Mouse (Mus musculus) NIH3T3 (cell line): ENCODE results near the gene Kctd5.
A peak's percentile ranks its signal among the peaks of the same experiment; 100 is the strongest.
"Not testable (repeated sequence)": the region's sequence is repeated elsewhere in the genome, so short reads cannot be mapped to it uniquely, and the experiment has no call there.

Source experiments
- DNase-seq: peaks from one replicate; pipeline ENCODE4 v3.0.0-alpha.2; 2012; ENCODE audit warnings: low read depth

Kctd5 gene

GRCm38 (mm10) chr17:24072919-24073696 lies at the start of gene Kctd5:
TSS of gene Kctd5 (minus strand) at chr17:24073485.
- DNase-seq, result peak; percentile 98

GRCm38 (mm10) chr17:24119446-24119845 lies 46.2 kb upstream of the Kctd5 start:
- DNase-seq, result peak; percentile 95

GRCm38 (mm10) chr17:24113031-24113430 lies 39.7 kb upstream of the Kctd5 start:
- DNase-seq, result no peak

GRCm38 (mm10) chr17:24111256-24111655 lies 38.0 kb upstream of the Kctd5 start:
- DNase-seq, result peak; percentile 22

DNA sequence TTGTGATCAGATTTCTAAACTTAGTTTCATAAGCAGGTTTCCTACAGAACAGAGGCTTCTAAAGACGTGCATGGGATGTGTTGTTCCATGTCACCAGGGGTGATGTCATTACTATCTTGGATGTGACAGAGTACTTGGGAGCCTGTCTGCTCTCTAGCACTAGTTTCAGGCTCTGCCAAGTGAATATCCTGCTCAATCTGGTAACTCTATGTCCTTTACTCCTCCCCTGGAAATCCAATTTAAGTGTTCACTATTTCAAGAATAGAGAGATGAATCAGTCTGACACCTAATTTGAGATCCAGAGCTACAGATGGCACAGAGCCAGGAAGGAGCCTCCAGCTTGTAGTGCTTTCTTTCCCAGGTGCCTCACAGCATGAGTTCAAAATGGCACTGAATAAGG lies 35.6 kb upstream of the Kctd5 start:
- DNase-seq, result peak; percentile 25

DNA sequence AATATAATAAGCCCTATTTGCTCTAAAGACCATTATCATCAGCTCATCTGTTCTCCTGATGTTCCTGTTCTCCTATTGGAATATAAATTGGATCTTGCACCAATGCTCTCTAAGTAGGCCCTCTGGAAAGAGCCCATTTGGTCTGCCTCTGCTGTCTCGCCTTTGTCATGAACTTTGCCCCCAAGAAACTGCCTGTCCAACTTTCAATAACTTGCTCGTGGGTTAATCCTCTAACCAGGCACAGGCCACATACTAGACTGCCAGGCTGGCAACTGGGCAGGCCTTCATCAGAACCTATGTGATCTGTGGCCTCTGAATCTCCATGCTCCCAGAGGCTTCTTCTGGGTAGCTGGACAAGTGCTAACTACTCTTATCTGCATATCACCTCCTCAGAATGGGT lies 31.8 kb upstream of the Kctd5 start:
- no peak for DNase-seq

DNA sequence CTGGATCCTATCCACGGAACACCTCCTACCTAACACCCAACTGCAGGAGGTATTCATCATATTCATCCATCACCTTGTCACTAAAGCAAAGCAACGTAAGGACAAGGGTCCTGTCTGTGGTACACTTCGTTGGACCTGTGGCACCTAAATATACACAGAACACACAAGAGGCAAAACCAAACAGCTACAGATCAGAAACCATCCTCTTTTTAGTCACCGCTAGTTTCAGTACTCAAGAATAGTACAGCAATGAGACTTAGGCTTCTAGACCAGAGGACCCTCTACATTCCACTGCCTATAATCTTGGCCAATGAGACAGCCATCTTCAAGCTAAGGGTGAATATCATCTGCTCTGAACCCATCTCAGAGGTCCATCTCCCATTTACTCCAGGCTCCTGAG lies 25.1 kb upstream of the Kctd5 start:
- no peak for DNase-seq

DNA sequence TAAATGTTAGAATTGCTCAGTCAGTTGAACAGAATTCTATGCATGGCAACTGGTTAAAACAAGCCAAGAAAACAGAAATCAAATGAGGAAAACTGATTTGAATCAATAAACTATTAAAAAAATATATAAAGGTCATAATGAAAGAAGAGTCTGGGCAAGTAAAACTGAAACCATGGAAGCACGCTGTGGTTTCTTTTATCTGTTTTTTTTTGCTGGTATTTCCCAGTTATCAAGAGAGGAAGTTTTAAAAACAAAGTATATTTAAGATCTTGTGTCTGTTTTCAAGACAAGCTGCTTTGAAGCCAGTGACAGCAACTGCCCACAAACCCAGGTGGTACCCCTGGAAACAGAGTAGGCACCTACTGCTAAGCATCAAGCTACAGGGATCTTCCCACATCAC lies 17.3 kb upstream of the Kctd5 start:
- DNase-seq, result no peak

GRCm38 (mm10) chr17:24086399-24086798 lies 13.1 kb upstream of the Kctd5 start:
- DNase-seq, result not testable (repeated sequence)

GRCm38 (mm10) chr17:24084593-24084992 lies 11.3 kb upstream of the Kctd5 start:
- DNase-seq, result no peak

GRCm38 (mm10) chr17:24077101-24077500 lies 3.8 kb upstream of the Kctd5 start:
- DNase-seq, result no peak

- DNase-seq, result no peak
Measured at GRCm38 (mm10) chr17:24069531-24069930, 3.8 kb downstream of the Kctd5 start.

DNA sequence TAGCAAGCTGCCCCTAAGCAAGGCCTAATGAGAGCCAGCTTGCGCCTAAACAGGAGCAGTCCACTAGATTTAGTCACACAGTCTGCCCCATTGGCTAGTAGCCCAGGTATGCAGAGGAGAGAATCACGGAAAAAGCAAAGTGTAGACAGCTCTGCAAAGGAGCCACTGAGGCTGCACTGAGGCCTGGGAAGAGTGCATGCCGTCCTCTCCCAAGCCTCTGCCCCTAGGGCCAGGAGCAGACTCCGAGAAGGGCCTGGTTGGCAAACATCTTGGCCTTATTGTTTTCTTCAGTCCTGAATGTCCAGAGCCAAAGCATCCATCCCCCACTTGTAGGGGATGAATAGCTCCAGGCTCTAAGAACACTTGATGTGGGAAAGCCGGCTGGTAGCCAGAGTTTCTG lies 5.0 kb downstream of the Kctd5 start:
- DNase-seq, result peak; percentile 84

GRCm38 (mm10) chr17:24062459-24063155 lies 10.7 kb downstream of the Kctd5 start:
- DNase-seq, result peak; percentile 41

- DNase-seq, result peak; percentile 61
Measured at GRCm38 (mm10) chr17:24057730-24058245, 15.5 kb downstream of the Kctd5 start.

GRCm38 (mm10) chr17:24056636-24057625 lies 16.4 kb downstream of the Kctd5 start:
- no peak for DNase-seq

DNA sequence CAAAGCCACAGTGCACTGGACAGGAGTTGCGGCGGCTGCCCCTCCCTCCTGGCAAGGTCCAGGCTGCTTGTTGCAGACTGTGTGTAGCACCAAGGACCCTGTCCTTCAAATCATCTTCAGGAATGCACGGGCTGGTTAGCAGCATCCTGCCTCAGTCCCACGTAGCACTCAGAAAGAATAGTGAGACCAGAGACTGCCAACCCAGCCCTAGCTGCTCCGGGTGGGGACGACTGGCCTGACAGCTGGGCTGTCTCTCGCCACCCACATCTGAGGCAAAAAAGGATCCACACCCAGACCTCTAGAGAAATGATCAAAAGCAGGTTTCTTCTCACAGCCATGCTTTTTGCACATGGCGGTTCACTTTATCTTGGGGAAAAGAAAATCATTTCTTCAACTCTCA lies 24.3 kb downstream of the Kctd5 start:
- no peak for DNase-seq

DNA sequence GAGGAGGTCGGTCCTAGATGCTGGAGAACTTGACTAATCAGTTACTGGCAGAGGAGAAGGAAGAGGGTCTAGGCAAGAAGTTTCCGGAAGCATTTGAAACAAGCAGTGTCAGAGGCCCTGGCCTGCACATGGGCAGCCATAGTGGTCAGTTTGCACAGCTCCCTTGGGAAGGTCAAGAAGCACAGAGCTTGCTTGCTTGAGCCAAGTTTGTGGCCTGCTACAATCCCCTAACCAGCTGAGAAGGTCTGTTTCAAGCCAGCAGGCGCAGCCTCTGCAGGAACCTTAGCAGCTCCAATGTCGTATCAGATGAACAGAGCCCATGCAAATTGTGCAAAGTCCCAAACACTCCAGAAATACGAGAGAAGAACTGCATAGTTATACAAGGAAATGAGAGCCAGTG lies 25.2 kb downstream of the Kctd5 start:
- DNase-seq, result no peak

DNA sequence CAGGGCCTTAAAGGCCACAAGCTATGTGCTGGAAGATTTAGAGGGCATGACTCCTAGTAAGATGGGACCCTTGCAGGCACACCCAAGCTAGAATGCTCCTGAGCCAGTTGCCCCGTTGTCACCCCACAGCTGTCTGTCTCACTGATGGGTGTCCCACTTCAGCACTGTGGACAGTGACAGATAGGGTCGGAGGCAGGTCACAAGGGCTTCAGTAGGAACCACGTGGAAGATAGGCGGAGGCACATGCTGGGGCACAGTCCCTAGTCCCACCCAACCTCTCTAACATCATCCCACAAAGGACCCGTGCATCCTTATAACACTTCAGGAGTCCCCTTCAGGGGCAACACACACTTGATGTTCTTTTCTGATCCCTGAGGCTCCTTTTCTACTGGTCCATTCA lies 27.3 kb downstream of the Kctd5 start:
- no peak for DNase-seq

- no peak for DNase-seq
Measured at GRCm38 (mm10) chr17:24045608-24046007, 27.7 kb downstream of the Kctd5 start.

DNA sequence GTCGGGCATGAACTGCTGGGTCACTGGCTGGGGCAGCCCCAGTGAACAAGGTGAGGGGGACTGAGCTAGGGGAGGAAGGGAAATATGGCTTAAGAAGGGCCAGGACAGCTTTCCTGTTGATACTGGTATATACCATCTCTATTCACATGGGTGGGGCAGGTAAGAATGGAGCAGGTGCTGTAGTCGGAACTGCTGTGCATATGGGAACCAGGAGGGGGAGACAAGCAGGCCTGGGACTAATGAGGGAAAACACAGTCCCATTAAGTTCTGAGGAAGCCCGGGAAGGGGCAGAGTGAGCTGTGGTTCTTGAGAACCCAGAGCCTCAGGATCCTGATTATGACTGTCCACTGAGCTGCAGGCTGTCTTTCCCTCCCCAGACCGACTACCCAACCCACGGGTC lies 28.8 kb downstream of the Kctd5 start:
- DNase-seq, result no peak

DNA sequence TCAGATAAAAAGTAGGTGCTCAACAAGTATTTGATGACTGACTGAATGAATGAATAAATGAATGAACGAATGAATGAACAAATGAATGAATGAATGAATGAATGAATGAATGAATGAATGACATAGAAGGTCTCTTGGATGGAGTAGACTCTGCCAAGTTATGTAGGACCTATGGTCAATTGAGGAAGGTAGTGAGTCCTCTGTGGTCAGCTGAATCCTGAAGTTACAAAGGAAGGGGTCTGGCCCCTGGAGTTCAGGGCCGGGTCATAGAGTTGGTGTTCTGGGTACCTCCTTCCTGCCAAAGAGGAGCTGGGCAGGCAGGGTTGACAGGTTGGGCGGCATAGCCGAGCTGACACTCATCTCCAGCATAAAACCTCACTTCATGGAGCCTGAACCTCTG lies 35.4 kb downstream of the Kctd5 start, which contains the start of gene Prss27:
Prss27 (plus strand) TSS at position 301 of the 400 bp plus-strand sequence.
- DNase-seq, result no peak
